Mouse (Mus musculus) testis, adult 2 months (tissue): ENCODE measurements at regions not wholly inside any gene's neighbourhood (a gene's known extent, or its start where the extent isn't known, plus 50 kb on each side); places are given as distances from the start of the nearest gene placed in this dataset.

Experiments
- CTCF ChIP-seq: fragments of 200-500 bp; IDR thresholded peaks from 2 replicates; pipeline ENCODE4 v1.5.1; 2012; ENCODE audit warnings: low read depth, mild to moderate bottlenecking, inconsistent platforms, low read length, moderate library complexity; ENCODE audit not compliant: control insufficient read depth, insufficient read depth, insufficient replicate concordance
- POLR2A ChIP-seq: fragments of 200-500 bp; IDR thresholded peaks from 2 replicates; pipeline ENCODE4 v1.6.1; 2012; ENCODE audit warnings: low read depth, mild to moderate bottlenecking, inconsistent platforms, low read length, moderate library complexity; ENCODE audit not compliant: control insufficient read depth

DNA sequence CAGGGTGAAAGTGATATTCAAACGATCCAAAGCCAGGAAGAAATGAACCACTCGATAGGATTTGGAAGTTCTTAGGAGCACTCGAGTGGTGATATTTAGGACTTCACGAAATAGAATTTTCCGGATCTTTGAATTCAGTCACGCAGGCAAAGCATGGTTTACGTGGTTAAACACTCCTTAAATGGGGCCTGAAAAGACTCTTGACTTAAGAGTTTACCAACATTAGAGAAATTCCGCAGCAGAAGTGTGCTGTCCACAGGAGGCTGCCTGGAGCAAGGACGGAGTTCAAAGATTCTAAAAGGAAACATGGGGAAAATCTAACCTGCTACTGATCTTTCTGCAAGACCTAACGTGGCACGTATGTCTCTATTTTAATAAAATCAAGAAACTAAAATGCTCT is 175.4 kb upstream of the Arl4c start:
- TF ChIP-seq CTCF (no peak), POLR2A (no peak)
